8 mouse cellular contexts compared by ENCODE assay signal in genomic region chr11:96875745-96876144, GRCm38 (mm10). TPM values are rescaled to one million over a fixed set of nuclear protein-coding genes. Genes with fewer than 3 reads are reported as not detected.
DNase-seq lines count a peak whose midpoint lies in the region; ATAC-seq and TF ChIP-seq lines count a peak whose summit lies in the region.

No protein-coding gene starts in this region.

- H3K27ac ChIP-seq in embryonic fibroblast, embryonic 13.5 days (ENCODE audit: insufficient read depth, low read length): no peak overlapping the region
- no peak overlapping the region for H3K27ac ChIP-seq in heart, embryonic 16.5 days (ENCODE audit: low read length)
- H3K27ac ChIP-seq in liver, embryonic 16.5 days (ENCODE audit: low read length): no peak overlapping the region
- H3K27ac ChIP-seq in neural tube, embryonic 13.5 days (replicated peaks): peak overlapping the region; percentile 99

- ATAC-seq in heart, embryonic 16.5 days (replicated peaks; ENCODE audit: extremely low read depth, insufficient read depth, low FRiP score): peak; percentile 62; the same call in 1 of the 2 replicates
- no peak for ATAC-seq in liver, embryonic 16.5 days (ENCODE audit: low read depth)
- peak; percentile 90 for ATAC-seq in neural tube, embryonic 13.5 days (ENCODE audit: low read depth)

- TF ChIP-seq POLR2A in embryonic fibroblast, embryonic 13.5 days (IDR thresholded peaks at IDR 0.05; ENCODE audit: low read depth, low read length): no peak

- peak; percentile 64 to 70 for DNase-seq in B cell, adult 2 months
- peak; percentile 83 to 90 for DNase-seq in adrenal gland, postnatal 36 days
- DNase-seq in kidney, postnatal 4 days: peak; percentile 84 to 90
- peak; percentile 86 for DNase-seq in testis, postnatal 14 days (ENCODE audit: low spot score)

- H3K4me1 ChIP-seq in embryonic fibroblast, embryonic 13.5 days (ENCODE audit: control insufficient read depth, insufficient read depth, low read length): no peaks in the 10 kb centered on the region
- peaks cover 9% of the 10 kb centered on the region for H3K4me1 ChIP-seq in heart, embryonic 16.5 days (ENCODE audit: control insufficient read depth, insufficient read depth, low read length)
- H3K4me1 ChIP-seq in liver, embryonic 16.5 days (ENCODE audit: control insufficient read depth, low read depth, low read length): peaks cover 3% of the 10 kb centered on the region
- H3K4me1 ChIP-seq in neural tube, embryonic 13.5 days (replicated peaks): peaks cover 82% of the 10 kb centered on the region

- peaks cover 9% of the 10 kb centered on the region for H3K27me3 ChIP-seq in heart, embryonic 16.5 days (ENCODE audit: control insufficient read depth, insufficient read depth, low read length)
- peaks cover 56% of the 10 kb centered on the region for H3K27me3 ChIP-seq in liver, embryonic 16.5 days (ENCODE audit: control insufficient read depth, insufficient read depth, low read depth, low read length)
- H3K27me3 ChIP-seq in neural tube, embryonic 13.5 days: no peaks in the 10 kb centered on the region

- TF ChIP-seq CTCF in embryonic fibroblast, embryonic 13.5 days (IDR thresholded peaks at IDR 0.05; ENCODE audit: borderline replicate concordance, insufficient read depth, low read length): no peak

- WGBS in heart, embryonic 16.5 days: 2% methylated on average over 35 of the region's 35 CpGs
- WGBS in liver, embryonic 16.5 days (ENCODE audit: insufficient replicate concordance): 1% methylated on average over 35 of the region's 35 CpGs
- under 1% methylated on average over 34 of the region's 35 CpGs for WGBS in neural tube, embryonic 13.5 days

- no peaks in the 10 kb centered on the region for H3K36me3 ChIP-seq in heart, embryonic 16.5 days (ENCODE audit: control insufficient read depth, insufficient read depth)
- H3K36me3 ChIP-seq in liver, embryonic 16.5 days (ENCODE audit: control insufficient read depth, insufficient read depth): no peaks in the 10 kb centered on the region
- no peaks in the 10 kb centered on the region for H3K36me3 ChIP-seq in neural tube, embryonic 13.5 days

- H3K4me2 ChIP-seq in heart, embryonic 16.5 days (ENCODE audit: low read depth, low read length): peak overlapping the region; percentile 80
- H3K4me2 ChIP-seq in liver, embryonic 16.5 days (ENCODE audit: low read depth, low read length): peak overlapping the region; percentile 43; the same call in 1 of the 2 replicates
- H3K4me2 ChIP-seq in neural tube, embryonic 13.5 days: peak overlapping the region; percentile 50

- 0 out of 2 replicates have a peak overlapping the region, but pooled peaks have one; percentile 9 for H3K4me3 ChIP-seq in embryonic fibroblast, embryonic 13.5 days (ENCODE audit: insufficient read depth, low read length)
- peak overlapping the region; percentile 51 for H3K4me3 ChIP-seq in heart, embryonic 16.5 days (ENCODE audit: low read length)
- 0 out of 2 replicates have a peak overlapping the region, but pooled peaks have one; percentile 20 for H3K4me3 ChIP-seq in liver, embryonic 16.5 days (ENCODE audit: low read depth, low read length)
- peak overlapping the region; percentile 23 for H3K4me3 ChIP-seq in neural tube, embryonic 13.5 days

- no peak overlapping the region for H3K9ac ChIP-seq in heart, embryonic 16.5 days (ENCODE audit: low read length)
- no peak overlapping the region for H3K9ac ChIP-seq in liver, embryonic 16.5 days (ENCODE audit: low read depth, low read length)
- H3K9ac ChIP-seq in neural tube, embryonic 13.5 days: peak overlapping the region; percentile 69

- H3K9me3 ChIP-seq in heart, embryonic 16.5 days (replicated peaks; ENCODE audit: control insufficient read depth, low read length): no peaks in the 10 kb centered on the region
- no peaks in the 10 kb centered on the region for H3K9me3 ChIP-seq in liver, embryonic 16.5 days (replicated peaks; ENCODE audit: control insufficient read depth, low read length)
- no peaks in the 10 kb centered on the region for H3K9me3 ChIP-seq in neural tube, embryonic 13.5 days

RNA-seq across cellular contexts. Expression of gene Copz2, which starts 26.1 kb away (rescaled TPM):
- 10 to 100 TPM; 57.4 to 63.3 TPM for total RNA-seq in adrenal gland, postnatal 36 days (2021)
- 172 and 187 TPM in 2 replicates for polyA plus RNA-seq in embryonic fibroblast, embryonic 13.5 days (2011; ENCODE audit: insufficient read length, low read depth, missing spikeins)
- polyA plus RNA-seq in heart, embryonic 16.5 days (2015; fragmentation: Nextera tagmentation; extraction: Ambion mirVana): 118 and 129 TPM in 2 replicates
- 24.0 and 25.7 TPM in 2 replicates for polyA plus RNA-seq in liver, embryonic 16.5 days (2015; fragmentation: Nextera tagmentation; extraction: Ambion mirVana)
- polyA plus RNA-seq in neural tube, embryonic 13.5 days (2015; fragmentation: Nextera tagmentation; extraction: Ambion mirVana): 36.6 and 43.2 TPM in 2 replicates

RNA-seq across cellular contexts. Expression of gene Cdk5rap3, which starts 40.6 kb away (rescaled TPM):
- total RNA-seq in adrenal gland, postnatal 36 days (2021): 10 to 100 TPM; 44.1 to 58.8 TPM
- 47.6 and 55.7 TPM in 2 replicates for polyA plus RNA-seq in embryonic fibroblast, embryonic 13.5 days (2011; ENCODE audit: insufficient read length, low read depth, missing spikeins)
- polyA plus RNA-seq in heart, embryonic 16.5 days (2015; fragmentation: Nextera tagmentation; extraction: Ambion mirVana): 48.7 and 60.5 TPM in 2 replicates
- polyA plus RNA-seq in liver, embryonic 16.5 days (2015; fragmentation: Nextera tagmentation; extraction: Ambion mirVana): 36.9 and 38.8 TPM in 2 replicates
- polyA plus RNA-seq in neural tube, embryonic 13.5 days (2015; fragmentation: Nextera tagmentation; extraction: Ambion mirVana): 79.2 and 92.0 TPM in 2 replicates

RNA-seq across cellular contexts. Expression of gene Nfe2l1, which starts 46.0 kb away (rescaled TPM):
- 100 to 1,000 TPM; 526 to 605 TPM for total RNA-seq in adrenal gland, postnatal 36 days (2021)
- polyA plus RNA-seq in embryonic fibroblast, embryonic 13.5 days (2011; ENCODE audit: insufficient read length, low read depth, missing spikeins): 370 and 371 TPM in 2 replicates
- polyA plus RNA-seq in heart, embryonic 16.5 days (2015; fragmentation: Nextera tagmentation; extraction: Ambion mirVana): 81.3 and 90.1 TPM in 2 replicates
- polyA plus RNA-seq in liver, embryonic 16.5 days (2015; fragmentation: Nextera tagmentation; extraction: Ambion mirVana): 19.7 and 20.1 TPM in 2 replicates
- polyA plus RNA-seq in neural tube, embryonic 13.5 days (2015; fragmentation: Nextera tagmentation; extraction: Ambion mirVana): 66.2 and 66.5 TPM in 2 replicates

RNA-seq across cellular contexts. Expression of gene Prr15l, which starts 52.2 kb away (rescaled TPM):
- under 1 TPM; 0.16 to 0.66 TPM for total RNA-seq in adrenal gland, postnatal 36 days (2021)
- not detected in 2 replicates for polyA plus RNA-seq in embryonic fibroblast, embryonic 13.5 days (2011; ENCODE audit: insufficient read length, low read depth, missing spikeins)
- polyA plus RNA-seq in heart, embryonic 16.5 days (2015; fragmentation: Nextera tagmentation; extraction: Ambion mirVana): 1.0 and 5.6 TPM in 2 replicates
- 4.8 and 7.1 TPM in 2 replicates for polyA plus RNA-seq in liver, embryonic 16.5 days (2015; fragmentation: Nextera tagmentation; extraction: Ambion mirVana)
- 0.21 TPM in 1 of 2 replicates, not detected in the other for polyA plus RNA-seq in neural tube, embryonic 13.5 days (2015; fragmentation: Nextera tagmentation; extraction: Ambion mirVana)
